Mouse (Mus musculus): Measurements from ENCODE around the gene Hadha. TPM values are rescaled to one million over a fixed set of nuclear protein-coding genes. Genes with fewer than 3 reads are reported as not detected.

The Hadha gene
- total RNA-seq, 2 experiments from 2014 or later = 61.0 to 71.5 TPM

DNA sequence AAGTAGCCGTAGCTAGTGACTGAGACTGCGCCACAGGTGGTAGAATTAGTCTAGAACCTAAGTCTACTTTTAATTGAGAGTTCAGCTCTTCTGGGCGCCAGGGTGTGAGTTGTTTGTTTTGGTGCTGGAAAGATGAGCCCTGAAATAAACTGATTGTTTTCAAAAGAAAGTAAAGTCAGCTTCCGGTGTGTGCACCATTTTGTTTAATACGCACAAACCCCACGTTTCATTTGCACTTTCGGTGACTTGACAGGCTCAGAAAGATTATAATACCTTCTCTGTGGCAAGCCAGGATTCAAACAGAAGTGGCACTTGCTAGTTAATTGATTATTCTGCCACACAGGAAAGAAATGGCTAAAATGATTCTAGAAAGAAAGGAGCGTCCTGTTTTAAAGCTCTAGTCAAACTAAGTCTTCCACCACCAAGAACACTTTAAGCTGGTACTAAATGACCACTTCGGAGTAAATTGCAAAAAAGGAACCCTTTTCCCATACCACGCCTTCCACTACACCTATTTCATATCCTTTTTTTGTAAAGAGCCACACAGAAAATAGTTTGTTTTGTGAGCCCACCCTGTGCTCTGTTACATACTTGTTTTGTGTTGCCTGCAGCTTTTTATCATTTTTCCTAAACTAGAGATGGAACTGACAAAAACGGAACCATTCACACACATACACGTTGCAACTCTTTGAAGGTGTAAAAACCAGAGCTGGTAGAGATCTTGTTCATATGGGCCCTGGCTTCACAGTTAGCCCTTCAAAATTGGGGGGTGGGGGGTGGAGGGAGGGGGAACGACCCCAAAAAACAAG is 1.1 kb upstream of the Hadha start:
- intact Hi-C loops (cut with DNase I) = no loop called here
- no peak for DNase-seq (ENCODE audit: low spot score in 2 of 2)

DNA sequence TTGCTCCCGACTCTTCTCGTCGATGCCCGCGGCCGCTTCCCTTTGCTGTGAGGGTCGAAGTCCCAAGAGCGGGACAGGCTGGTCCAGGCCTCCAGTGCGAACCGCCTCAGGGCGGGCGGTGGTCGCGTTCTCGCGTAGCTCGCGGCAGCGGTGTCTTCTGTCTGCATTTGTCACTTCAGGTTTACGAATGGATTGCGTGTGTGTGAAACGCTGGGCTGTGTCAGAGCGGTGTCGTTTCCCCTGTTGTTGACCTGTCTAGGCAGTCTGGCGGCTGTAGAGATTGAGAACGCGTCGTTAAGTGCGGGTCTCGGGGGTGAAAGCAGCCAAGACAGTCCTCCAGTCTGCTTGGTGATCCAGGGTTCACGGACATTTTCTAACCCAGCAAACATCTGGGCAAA is 432 bp upstream of the Hadha start:
- intact Hi-C loops (cut with DNase I) = no loop called here
- no peak for DNase-seq (ENCODE audit: low spot score in 2 of 2)

DNA sequence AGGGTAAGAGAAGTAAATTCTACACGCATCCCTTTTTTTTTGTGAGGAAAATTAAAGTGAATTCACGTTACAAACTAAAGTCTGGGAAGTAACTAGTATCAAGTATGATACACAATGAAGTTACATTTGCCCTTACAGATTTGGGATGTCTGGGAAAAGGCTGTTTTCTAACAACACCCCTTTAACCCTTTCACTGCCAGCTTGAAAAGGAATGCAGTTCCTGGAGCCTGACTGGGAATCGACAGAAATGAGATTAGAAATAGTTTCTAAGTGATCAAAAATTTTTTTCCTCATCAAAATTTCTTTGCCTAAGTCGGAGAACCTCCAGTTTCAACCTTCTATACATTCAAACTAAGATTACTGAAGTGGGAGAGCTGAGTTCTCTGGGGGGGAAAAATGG is 949 bp downstream of the Hadha start:
- intact Hi-C loops (cut with DNase I) = no loop called here

DNA sequence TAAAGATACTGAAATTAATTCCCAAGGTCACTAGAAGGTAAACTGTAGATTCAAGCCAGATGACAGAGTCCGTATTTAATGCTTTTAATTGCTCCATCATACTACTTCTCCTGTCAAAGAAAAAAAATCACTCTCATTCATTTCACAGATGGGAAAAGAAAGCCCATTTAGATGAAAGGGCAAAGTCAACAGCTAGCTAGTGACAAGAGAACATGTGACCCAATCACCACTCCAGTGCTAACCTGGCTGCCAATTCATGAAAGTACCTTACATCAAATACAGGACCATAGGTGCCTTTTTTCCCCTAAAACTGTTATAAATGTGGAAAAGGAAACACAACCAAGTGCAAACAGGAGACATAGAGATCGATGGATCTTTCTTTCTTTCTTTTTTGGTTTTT is 1.7 kb downstream of the Hadha start:
- intact Hi-C loops (cut with DNase I) = no loop called here
- no peak for DNase-seq (ENCODE audit: low spot score in 2 of 2)

More for the DNA sequence above, 949 bp downstream of the Hadha start:
- no peak for DNase-seq (ENCODE audit: low spot score in 2 of 2)

DNA sequence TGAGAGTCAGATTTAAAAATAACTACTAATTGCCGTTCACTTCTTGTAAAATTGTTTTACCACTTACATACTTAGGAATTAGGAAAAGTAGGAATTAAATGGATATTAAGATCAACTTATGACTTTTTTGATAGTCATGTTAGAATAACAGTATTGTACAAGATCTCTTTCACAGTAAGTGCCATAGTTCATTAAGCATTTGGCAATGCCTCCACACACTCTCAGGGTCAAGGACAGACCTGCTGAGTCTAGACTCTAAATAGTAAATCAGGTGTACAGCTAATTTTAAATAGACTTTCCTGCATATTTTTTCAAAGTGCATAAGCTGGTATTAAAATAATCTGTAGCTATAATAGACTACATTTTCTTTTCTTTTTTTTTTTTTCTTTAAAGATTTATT is 2.5 kb downstream of the Hadha start:
- no peak for DNase-seq (ENCODE audit: low spot score in 2 of 2)
- intact Hi-C loops (cut with DNase I) = no loop called here

DNA sequence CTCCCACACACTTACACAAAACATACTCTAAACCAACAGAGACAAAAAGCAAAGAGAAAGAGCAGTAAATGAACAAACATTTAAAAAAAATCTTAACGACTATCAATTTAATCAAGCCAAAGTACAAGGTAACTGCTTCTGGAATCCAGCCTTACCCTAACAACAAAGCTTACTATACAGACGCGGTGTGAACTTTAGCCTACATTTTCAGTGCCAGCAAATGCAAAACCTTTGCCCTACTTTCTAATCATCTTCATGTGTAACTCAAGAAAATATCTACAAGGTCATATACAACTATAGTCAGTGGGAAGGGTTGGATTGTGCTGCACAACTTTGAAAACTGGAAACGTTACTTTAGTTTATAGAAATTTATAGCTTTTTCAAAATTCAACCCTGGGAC is 3.0 kb downstream of the Hadha start:
- intact Hi-C loops (cut with DNase I) = no loop called here
- DNase-seq (ENCODE audit: low spot score in 2 of 2) = no peak

DNA sequence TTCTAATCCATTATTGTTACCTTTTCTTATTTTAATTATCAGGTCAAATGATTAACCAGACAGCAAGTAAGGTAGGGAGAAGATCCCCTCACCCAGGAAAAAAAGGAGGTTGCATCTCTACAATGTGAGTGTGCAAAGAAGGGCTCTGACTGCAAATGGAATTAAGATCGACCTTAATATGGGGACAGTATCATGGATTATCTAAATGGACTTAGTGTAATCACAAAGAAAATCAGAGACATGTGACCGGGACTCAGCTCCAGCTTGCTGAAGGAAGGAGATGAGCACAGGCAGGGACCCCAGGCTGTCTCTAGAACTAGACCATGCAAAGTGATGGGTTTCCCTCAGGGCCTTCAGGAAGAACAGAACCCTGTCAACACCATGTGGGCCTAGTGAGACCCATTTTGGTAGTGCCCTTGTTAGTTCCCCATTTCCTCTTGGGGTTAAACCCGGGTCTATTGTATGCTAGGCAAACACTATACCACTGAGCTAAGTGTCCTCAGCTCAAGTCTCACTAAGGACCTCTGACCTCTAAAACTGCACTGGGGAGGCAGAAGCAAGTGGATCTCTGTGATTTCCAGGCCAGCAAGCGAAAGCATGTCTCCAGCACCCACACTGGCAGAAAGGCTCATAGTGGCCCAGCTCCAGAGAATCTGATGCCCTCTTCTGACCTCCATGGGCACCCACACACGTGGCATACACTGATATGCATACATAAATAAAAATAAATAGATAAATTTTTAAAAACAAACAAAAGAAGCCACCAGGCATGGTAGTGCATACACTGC is 6.6 kb downstream of the Hadha start:
- intact Hi-C loops (cut with DNase I) = no loop called here
- DNase-seq (ENCODE audit: low spot score in 2 of 2) = no peak

DNA sequence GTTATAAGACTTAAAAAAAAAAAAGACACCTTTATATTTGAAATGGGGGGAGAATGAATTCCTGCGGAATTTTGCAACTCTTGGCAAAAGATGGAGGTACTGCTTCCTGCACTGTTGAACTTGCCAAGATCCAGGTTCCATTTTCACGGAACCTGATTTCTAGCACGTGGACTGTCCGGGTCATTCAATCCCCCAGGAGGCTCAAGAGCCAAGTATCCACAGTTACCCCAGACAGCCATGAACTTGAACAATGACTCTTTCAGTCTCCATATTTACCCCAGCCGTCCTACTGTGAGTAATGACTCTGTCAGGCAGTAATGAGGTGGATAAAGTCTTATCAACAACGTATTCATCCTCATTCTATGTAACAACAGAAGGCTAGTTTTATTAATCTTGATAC is 8.4 kb downstream of the Hadha start:
- intact Hi-C loops (cut with DNase I) = no loop called here
- DNase-seq (ENCODE audit: low spot score in 2 of 2) = no peak

DNA sequence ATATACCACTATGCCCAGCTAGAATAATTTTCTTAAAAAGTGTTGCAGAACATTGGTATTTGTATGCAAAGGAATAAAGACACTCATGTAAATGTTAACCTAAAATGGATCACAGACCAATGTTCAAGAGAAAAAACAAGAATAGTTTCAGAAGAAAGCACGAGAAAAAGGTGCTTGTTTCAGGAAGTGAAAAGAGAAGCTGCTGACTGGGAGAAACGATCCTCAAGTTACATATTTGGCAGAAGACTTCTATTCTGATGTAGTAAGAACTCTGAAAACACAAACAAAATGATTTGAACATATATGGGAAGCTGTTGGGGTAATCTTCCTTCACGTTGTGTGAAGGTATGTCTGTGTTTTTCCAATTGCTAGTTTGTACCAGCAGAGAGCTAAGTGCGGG is 16.8 kb downstream of the Hadha start:
- no peak for DNase-seq (ENCODE audit: low spot score in 2 of 2)
- intact Hi-C loops (cut with DNase I) = no loop called here

DNA sequence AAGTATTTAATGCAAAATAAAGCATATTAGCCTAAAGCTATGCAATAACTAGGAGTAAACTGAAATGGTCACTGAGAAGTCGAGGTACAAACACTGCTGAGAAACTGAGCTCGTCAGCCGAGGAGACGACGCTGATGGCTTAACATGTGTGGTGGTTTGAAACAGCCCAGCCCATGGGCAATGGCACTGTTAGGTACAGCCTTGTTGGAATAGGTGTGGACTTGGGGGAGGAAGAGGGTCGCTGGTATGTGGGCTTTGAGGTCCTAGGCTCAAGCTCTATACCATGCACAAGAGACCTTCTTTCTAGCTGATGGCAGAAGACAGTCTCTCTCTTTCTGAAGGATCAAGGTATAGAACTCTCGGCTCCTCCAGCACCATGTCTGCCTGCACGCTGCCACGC is 17.7 kb downstream of the Hadha start:
- no peak for DNase-seq (ENCODE audit: low spot score in 2 of 2)
- intact Hi-C loops (cut with DNase I) = no loop called here

DNA sequence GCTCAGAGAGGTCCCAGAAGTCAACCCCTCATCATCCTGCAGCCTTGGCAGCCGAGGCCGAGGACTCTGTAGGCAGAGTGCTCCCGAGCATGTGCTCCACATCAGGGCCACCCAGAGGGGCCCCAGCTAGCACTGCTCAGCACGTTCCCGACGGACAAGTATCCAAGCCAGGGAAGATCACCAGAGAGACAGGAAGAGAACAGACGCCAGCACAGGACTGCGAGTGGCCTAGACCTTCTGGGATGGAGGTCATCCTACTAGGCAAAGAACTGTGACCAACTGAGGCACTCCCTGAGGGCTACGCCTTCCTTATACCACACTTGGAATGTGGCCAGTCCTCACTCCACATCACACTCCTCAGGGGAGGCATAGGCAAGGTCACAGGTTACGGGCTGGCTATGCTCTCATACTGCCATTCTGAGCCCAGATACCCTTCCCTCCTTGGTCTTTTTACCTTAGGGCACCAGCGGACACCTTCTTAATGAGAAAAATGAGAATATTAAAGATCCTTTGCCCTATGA is 19.2 kb downstream of the Hadha start:
- no peak for DNase-seq (ENCODE audit: low spot score in 2 of 2)
- intact Hi-C loops (cut with DNase I) = no loop called here

DNA sequence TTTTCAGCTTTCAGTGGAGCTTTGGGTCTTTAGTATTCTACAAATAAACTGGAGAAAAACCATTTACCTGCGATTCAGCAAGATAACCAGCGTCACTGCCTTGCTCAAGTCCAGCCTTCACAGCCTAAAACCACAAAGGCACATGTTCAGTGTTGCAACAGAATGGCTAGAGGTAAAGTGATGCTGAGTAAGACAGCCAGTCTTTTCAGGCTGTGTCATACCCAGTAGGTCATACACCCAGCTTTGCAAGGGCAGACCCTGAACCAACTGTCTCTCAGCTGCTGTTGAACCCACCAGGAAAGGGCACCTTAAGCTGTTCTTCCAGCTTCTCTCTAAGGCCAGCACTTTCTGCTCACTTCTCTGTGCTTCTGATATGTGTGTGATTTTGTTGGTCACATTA is 22.8 kb downstream of the Hadha start:
- intact Hi-C loops (cut with DNase I) = no loop called here
- no peak for DNase-seq (ENCODE audit: low spot score in 2 of 2)

DNA sequence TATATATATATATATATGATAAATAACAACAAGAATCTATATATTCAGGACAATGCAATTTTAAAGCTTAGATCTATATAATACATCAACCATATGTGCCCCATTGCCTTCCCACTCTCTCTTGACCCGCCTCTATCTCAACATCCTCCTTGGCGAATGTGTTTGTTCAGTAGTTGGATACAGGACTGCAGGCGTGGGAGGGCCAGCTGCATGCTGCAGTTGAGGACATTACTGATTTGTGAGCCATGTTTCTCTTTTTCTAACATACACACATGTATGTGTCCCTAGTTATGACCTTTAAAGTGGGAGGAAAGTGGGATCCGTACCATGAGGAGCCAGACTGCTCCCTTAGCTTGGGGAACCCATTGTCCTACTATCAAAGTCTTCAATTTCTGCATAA is 23.7 kb downstream of the Hadha start:
- DNase-seq (ENCODE audit: low spot score in 2 of 2) = no peak
- intact Hi-C loops (cut with DNase I) = no loop called here

DNA sequence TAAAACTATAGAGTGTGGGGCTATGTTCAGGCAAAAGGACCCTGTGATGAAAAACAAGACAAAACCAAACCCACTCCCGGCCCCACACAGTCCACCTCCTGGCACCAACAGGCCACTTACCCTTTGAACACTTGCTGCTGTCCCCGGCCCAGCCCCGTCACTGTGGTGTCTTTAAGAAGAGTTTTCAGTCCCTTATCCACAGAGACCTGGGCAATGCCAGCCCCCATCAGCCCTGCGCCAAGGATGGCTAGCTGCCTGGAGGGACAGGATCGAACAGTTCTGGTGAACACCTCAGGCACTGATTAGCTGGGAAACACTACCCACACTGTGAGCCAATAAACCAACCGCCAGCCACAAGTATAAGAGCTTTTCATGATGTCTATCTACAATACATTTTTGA is 26.3 kb downstream of the Hadha start:
- no peak for DNase-seq (ENCODE audit: low spot score in 2 of 2)
- intact Hi-C loops (cut with DNase I) = no loop called here

DNA sequence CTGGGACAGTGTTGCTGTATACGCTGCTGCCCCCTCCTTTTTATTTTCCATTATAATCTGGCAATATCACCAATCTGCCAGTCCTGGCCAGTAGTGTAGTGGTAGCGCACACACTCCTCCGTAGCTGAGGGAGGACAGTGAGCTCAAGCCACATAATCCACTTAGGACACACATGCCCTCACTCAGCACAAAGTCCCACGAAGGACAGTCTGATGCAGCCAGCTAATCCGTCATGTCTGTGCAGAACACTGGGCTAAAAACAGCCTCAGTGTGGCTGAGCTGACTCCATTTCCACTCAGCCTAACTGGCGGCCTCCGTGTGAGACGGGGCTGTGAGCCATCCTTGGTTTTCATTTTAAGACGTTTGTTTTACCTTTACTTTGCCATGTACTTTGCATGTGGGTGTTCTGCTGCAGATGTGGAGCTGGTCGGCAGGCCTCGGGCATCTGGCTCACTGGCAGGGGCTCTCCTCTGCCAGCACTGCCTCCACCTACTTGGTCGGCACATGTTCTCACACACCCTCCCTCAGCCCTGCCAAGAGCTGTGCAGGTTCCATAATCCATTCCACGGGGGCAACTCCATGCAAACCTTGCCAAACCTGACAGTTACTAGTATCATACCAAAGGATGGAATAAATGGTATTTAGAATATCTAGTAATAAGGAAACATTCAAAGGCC is 26.9 kb downstream of the Hadha start:
- DNase-seq (ENCODE audit: low spot score in 2 of 2) = no peak
- intact Hi-C loops (cut with DNase I) = no loop called here

DNA sequence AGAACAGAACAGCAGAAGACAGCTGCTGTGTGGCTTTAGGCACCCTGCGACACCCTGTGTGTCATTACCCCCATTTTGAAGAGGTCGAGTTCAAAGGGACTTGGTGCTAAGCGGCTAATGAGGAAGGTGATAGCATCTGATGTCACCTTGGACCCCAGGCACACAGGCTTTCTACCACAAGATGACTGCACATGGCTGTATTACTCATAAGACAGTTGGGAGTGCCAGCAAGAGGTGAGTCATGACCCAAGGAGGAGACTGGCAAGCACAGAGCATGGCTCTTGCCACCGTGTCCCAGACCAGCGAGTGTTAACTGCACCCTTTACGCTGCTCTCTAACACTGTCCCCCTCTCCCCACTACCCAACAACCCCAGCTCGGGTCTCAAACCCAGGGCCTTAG is 28.2 kb downstream of the Hadha start:
- intact Hi-C loops (cut with DNase I) = no loop called here
- DNase-seq (ENCODE audit: low spot score in 2 of 2) = no peak

DNA sequence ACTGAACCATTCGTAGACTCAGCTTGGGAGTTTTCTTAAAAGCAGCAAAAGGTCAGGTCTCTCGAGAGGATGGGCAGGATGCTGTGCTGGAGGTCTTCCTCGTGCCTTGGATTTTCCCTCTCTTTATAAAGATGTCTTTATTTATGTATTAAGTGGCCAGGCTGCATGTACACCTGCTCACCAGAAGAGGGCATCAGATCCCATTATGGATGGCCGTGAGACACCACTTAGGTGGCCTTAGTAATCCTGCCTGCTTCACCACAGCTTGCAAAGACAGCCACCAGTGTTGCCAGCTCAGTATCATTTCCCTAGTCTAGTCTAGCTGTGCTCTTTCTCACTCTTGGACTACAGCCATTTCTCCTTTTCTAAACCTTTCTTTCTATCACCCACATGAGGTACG is 29.4 kb downstream of the Hadha start:
- intact Hi-C loops (cut with DNase I) = no loop called here
- no peak for DNase-seq (ENCODE audit: low spot score in 2 of 2)

DNA sequence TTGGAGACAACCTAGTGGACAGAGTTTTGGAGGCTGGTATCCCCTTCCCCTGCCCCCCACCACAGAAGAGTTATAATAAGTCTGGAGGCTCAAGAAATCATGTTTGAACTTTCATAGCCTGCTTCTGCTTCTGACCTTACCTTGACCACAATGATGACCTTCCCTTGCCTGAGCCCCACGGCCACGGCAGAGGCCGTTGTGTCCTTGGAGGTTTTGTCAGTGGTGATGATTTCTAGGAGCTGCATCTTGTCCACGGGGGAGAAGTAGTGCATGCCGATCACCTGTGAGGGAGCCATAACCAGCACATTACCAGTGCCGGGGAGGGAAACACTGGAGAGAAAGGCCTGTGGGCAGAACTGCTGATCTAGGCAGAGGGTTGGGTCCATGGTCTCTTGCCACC is 32.5 kb downstream of the Hadha start:
- DNase-seq (ENCODE audit: low spot score in 2 of 2) = no peak
- intact Hi-C loops (cut with DNase I) = no loop called here

DNA sequence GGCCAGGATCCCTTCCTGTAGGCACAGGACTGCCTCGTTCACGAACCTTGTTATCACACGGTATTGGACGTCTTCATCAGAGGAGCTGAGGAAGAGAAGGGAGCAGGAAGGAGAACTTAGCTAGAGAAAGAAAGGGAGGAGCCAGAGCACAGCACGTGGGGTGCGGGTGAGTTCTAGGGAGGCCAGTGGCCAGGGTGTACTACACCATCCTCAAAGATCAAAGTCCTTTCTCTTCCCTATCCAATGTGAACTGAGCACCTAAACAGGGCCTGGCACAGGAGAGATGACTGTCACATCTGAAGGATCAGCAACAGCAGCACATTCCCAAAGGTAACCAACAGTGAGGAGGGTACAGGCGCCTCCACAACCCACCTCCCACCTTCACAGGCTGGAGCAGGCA is 34.9 kb downstream of the Hadha start:
- intact Hi-C loops (cut with DNase I) = no loop called here

DNA sequence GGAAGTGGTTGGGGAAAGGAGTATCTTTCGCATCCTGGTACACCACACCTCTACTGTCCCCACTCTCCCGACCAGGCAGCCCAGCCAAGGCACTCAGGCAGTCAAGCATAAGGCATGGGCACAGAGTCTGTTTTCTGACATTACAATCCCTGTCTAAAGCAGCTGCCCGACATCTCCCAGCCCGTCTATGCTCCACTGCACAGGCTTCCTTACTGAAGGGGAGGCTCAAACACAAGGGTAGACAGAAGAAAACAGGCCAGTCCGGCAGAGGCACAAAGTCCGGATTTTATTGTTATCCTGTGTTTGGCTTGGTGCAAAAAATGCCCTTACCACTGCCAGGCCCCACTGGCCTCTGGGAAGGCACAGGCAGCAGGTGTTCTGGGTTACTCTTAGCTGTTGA is 35.8 kb downstream of the Hadha start:
- intact Hi-C loops (cut with DNase I) = no loop called here
- DNase-seq (ENCODE audit: low spot score in 2 of 2) = no peak

More for the DNA sequence above, 34.9 kb downstream of the Hadha start:
- DNase-seq (ENCODE audit: low spot score in 2 of 2) = no peak

DNA sequence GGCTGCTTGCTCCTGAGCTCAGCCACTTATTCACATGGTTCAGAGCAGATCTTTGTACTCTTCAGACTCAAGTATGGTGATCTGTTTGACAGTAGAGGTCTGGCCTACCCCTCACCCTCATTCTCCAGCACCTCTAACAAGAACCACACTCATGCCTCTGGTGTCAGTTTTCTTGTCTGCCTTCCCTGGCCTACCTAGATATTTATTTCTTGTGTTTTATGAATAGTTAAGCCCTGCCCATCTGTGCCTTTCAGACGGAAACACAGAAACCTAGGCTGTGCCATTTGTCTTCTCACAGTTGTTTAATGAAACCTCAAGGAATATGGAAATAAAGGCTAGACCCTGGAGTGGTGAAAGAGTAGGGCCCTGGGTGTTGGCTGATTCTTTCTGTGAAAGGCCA is 36.9 kb downstream of the Hadha start:
- no peak for DNase-seq (ENCODE audit: low spot score in 2 of 2)
- intact Hi-C loops (cut with DNase I) = no loop called here

Data from left cerebral cortex, postnatal 25 days (tissue).